Mouse (Mus musculus): Measurements from ENCODE around the gene Cdx4.

Cdx4 gene

DNA sequence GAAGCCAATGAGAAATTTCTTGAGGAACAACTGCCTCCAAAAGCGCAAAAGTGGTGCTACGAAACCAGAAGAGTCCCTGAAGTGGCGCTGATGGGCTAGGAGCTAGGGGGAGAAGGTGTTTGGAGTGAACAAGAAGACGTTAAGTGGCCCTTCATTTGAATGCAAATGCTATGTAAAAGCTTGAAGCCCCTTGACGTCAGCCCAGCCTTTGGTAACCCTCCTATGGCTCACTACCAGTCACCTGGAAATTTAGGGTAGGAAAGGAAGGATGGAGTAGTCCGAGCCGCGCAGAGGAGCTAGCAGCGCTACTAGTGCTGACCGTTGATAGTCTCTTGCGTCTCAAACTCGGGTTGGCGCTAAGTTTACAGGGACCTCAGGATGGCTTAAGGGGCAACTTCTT lies at the start of gene Cdx4:
Gene Cdx4, plus strand, starts transcription at position 253 of the 400 bp plus-strand sequence.
- DNase-seq (ENCODE audit: low read depth in 2 of 2, low spot score in 2 of 2) = no peak

DNA sequence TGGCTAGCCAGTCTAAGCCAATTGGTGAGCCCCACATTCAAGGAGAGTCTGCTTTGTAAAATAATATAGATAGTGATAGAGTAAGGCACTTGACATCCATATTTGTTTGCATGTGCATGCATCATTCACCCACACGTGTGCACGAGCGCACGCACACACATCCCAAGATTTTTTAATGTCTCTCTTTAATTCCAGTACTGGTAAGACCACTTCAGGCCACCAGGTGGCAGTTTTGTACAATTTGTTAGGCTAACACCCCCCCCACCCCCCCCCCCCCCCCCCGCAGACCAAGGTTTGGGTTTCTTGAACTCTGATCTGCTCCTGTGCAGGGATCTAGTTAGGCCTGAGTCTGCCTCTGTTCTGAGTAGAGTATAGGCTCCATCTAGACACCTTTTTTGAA lies 46.9 kb upstream of the Cdx4 start:
- no peak for DNase-seq (ENCODE audit: low read depth in 2 of 2, low spot score in 2 of 2)

DNA sequence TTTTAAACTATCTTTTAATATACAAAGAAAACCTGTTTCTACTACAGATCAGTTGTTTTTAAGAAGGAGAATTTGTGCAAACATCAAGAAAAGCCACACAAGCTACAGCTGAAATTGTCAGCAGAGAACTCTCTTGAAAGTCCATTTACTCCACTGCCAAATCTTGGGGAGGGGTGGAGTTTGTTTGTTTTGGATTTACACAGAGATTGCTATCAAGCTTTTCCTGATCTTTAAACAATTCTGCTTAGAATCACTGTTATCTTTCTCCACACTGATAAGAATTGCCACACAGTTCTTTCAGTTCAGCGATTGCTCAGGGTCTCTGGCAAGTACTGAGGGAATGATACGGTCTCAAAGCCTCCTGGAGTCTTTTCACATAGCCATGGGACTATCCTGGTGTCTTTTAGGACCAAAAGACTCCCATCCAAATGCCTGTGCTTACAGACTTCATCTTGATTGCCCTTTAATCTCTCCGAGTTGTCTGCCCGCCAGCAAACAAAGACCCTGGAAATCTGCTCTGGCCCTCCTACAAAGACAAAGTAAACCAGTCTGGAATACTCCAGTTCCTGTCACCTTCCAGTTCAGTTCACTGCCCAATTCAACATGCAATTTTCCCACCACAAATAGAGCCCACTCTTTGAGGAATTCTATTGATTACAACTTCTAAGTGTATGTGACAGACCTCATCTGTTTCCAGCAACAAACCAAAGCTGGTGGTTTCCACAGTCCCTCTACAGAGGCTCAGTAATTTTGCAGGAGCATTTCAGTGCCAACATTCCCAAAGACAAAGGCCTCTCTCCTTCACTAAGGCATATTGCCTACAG lies 34.1 kb upstream of the Cdx4 start:
- no peak for DNase-seq (ENCODE audit: low read depth in 2 of 2, low spot score in 2 of 2)

DNA sequence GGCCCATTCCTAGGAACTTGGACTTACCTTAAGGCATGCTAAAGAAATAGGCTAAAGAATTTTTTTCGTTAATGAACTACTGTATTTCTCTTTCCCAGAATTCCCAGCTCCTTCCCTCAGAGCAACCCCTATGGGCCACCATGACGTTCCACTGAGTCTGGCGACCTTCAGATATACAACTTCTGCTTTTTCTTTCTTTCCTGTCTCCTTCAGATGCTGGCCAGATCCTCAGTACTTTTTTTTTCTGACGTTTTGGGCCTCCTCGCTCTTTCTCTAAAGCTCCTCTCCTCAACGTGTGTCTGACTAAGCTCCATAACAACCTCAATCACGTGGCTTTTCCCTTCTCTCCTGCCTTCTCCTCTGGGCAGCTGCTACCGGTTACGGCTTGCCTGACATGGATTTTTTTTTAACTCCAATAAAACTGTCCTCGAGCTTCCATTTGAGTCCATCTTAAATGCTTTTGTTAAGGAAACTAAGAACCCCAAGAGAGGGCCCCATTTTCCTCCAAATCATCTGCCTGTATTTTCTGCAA lies 33.3 kb upstream of the Cdx4 start:
- DNase-seq (ENCODE audit: low read depth in 2 of 2, low spot score in 2 of 2) = no peak

DNA sequence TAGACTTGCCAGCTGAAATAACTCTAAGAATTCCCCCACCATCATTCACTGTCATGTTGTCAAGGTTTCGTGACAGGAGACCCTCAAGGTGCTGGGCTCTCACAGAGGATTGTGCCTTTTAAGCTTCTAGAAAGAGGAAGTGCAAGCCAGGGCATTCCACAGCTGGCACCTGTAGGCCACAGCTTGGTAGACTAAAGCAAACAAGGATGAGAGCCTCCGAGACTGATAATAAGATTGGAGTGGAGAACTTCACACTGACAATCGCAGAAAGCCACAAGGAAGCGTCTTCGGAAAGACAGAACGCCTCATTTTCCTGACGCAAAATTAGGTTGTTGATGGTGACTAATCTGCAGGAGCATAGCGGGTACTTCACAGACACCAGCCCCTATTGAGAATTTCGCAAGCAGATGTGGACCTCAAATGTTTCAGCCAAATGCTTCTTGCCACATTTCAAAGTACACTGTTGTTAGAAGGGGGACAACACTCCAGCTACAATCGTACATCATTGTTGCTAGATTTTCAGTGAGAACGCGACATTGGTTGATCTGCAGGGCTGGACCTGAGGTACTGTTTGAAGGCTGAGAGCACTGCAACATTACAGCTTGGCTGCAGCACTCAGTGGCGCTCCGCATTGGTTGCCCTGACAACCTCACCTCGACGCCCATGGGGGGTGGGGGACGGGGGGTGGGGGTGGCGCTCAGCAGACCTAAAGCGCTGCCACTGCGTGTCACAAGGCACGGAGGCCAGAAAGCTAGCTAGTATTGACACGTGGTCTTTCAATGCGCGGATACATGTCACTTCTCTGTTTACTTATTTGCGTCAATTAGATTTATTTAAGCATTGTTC lies 32.5 kb upstream of the Cdx4 start:
- no peak for DNase-seq (ENCODE audit: low read depth in 2 of 2, low spot score in 2 of 2)

DNA sequence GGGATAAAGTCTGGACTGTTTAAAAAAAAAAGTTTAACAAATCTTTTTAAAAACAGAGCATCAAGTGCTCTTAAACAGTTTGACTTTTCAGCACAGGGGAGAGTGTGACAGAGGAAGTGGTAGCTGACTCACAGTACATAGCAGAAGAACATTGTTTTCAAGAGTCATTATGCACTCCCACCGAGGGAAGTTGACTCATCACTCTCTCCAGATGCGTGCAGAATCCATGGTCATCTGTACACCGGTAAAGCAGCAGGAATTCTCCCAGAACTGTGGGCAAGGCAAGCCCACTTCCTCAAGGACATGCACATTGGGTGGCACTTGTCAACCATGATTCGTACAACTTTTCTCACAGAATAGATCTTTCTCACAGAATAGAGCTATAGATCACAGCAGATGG lies 22.3 kb upstream of the Cdx4 start:
- no peak for DNase-seq (ENCODE audit: low read depth in 2 of 2, low spot score in 2 of 2)

DNA sequence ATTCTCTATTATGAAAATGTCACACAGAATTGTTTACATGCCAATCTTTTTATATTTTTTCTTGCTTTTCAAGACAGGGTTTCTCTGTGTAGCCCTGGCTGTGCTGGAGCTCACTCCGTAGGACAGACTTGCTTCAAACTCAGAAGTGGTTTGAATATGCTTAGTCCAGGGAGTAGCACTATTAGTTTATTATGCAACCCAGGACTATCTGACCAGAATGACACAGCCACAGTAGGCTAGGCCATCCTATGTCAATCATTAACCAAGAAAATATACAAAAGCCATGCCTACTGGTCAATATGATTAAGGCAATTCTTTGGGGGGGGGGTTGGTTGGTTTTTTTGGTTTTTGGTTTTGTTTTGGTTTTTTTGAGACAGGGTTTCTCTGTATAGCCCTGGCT lies 12.9 kb upstream of the Cdx4 start:
- no peak for DNase-seq (ENCODE audit: low read depth in 2 of 2, low spot score in 2 of 2)

DNA sequence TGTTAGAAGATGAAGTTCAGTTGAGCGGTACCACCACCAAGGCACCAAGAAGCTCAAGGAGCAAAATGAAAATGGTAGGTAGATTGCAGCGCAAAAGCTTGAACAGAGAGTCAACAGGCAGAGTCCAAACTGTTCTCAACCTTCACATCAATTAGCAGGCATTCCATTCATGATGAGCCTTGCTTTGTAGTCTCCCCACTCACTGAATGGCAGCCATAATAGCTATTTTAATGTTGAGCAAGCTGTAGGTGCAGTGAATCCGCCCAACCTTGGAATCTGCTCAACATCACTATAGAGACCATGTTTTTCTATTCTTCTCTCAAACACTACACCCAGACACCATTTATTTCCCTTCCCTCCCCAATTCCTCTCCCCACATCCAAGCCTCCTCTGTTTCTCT lies 9.5 kb upstream of the Cdx4 start:
- no peak for DNase-seq (ENCODE audit: low read depth in 2 of 2, low spot score in 2 of 2)

DNA sequence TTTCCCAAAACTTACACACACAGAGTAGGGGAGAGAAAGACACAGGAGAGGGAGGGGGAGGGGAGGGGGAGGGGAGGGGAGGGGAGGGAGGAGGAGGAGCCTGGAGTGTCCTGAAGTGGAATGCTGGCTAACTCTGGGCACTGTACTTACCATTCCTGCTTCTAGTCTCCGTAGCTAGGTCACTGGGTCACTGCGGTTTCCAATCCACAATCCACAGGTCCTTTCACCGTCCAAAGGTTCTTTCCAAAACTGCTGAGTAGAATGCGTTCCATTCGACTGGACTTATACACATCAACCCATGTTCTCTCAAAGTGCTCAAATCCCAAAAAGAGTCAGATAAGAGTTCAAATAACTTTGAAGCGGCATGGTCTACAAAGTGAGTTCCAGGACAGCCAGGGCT lies 7.1 kb upstream of the Cdx4 start:
- no peak for DNase-seq (ENCODE audit: low read depth in 2 of 2, low spot score in 2 of 2)

DNA sequence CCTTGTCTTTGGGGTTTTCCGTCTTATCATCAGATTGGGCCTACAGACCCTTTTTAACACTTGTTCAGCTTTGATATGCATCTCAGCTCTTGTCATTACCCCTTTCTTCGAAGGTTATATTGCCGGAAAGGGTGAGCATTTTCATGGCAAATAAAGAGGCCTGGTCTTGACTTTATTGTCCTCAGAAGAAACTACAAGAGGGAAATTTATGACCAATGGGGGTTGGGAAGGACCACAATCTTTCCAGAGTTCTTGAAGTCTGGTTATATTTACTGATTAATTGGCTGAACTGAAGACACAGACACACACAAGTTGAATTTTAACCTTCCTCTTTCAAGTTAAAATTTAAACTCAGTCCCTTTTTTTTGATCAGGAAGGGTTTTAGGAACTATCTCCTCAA lies 4.7 kb downstream of the Cdx4 start:
- no peak for DNase-seq (ENCODE audit: low read depth in 2 of 2, low spot score in 2 of 2)

DNA sequence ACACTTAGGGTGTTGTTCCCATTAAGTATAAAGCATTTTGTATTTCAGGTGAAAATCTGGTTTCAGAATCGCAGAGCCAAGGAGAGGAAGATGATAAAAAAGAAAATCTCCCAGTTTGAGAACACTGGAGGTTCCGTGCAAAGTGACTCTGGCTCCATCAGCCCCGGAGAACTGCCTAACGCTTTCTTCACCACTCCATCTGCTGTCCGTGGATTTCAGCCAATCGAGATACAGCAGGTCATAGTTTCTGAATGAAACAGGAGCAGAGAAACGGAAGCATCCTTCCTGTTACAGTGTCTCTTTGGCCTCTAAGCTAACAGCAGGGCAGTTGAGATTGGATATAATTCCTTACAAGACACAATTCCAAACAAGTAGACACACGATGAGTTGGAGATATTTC lies 8.2 kb downstream of the Cdx4 start:
- DNase-seq (ENCODE audit: low read depth in 2 of 2, low spot score in 2 of 2) = no peak

DNA sequence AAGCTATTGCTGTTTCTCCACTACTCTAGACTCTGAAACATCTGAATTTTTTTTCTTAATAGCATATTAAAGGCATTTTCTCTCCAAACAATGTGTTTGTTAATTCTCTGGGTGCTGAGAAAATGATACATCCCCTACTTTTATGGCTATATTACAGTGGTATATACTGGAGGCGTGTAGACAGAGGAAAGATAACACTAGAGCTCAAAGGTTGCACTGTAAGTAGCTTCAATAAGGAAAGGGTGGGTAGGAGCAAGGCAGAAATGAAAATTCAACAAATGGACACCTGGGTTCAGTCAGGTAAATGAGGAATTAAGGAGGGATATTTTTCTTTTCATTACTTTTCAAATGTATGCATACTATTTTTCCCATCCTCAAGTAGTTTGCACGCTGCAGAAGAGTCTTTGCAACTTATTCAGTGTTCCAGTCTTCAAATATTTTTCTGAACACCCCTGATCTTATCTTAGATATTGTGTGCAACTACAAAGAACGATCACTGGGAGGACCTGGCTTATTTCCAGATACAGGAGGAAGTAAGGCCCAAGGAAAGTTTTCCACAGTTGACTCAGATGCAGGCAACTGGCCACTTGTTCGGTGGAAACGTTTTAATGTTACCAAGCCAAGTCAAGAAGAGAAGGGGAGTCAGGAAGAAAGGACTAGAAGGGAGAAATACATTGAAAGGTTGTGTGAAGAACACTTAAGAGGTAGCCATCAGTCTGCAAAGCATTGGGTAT lies 10.1 kb downstream of the Cdx4 start:
- DNase-seq (ENCODE audit: low read depth in 2 of 2, low spot score in 2 of 2) = no peak

DNA sequence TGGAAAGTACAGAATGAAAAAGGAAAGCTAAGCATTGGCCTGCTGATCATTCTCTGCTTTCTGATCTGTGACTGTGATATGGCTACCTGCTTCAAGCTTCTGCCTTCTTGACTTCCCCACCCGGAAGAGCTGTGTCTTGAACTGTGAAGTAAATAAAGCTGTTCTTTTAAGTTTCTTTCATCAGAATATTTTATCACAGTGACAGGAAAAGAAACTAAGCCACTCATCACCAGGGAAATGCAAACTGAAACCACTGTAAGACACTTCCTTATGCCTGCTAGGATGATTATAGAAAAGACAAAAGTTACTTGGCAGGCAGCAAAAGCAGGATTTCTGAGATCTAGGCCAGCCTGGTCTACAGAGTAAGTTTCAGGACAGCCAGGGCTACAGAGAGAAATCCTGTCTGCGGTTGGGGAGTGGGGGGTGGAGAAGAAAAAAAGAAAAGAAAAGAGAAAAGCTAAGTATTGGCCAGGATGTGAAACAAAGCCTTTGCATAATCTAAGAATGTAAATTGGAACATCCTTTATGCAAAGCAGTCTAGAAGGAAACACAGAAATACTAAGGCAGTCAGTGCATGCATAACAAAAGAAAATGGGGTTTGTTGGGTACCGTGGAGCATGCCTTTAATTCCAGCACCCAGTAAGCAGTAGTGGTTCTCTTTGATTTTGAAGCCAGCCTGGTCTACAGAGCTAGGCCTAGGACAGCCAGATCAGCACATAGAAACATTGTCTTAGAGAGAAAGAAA lies 20.3 kb downstream of the Cdx4 start:
- no peak for DNase-seq (ENCODE audit: low read depth in 2 of 2, low spot score in 2 of 2)

DNA sequence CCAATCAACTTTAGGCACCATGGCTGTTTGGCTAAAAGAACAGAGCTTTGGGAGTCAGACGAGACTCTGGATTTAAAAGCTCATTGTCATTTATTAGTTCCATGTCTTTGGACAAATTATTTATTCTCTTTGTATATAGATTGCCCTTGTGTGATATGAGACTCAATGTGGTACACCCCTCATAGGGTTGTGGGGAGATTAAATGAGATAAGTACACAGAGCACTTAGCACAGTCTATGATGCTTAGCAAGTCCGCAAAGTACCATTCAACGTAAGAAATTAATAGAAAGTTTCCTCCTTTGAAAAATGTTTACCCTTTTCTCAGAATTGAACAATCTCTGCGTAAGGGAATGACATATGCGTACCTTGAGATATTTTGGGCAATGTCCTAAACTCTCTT lies 34.6 kb downstream of the Cdx4 start:
- no peak for DNase-seq (ENCODE audit: low read depth in 2 of 2, low spot score in 2 of 2)

DNA sequence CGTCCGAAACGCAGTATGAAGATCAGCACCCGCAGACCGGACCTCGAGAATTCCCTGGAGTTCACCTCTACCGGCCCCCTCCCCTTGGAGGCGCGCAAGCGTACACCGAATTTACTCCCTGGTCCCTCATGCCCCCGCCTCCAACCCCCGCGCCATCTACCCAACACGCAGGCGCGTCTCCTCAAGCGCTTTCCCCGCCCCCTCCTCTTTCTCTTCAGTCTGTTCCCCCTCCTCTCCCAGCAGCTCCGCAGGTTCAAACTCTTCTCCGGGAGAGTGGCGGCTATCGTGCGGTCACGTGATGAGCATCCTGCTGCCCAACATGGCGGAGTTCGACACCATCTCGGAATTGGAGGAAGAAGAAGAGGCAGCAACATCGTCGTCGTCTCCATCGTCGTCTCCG lies 35.1 kb downstream of the Cdx4 start, which contains the start of gene Chic1:
Gene Chic1, plus strand, starts transcription at position 190 of the 400 bp plus-strand sequence.
- peak; percentile 1 to 21 for DNase-seq (ENCODE audit: low read depth in 2 of 2, low spot score in 2 of 2)

DNA sequence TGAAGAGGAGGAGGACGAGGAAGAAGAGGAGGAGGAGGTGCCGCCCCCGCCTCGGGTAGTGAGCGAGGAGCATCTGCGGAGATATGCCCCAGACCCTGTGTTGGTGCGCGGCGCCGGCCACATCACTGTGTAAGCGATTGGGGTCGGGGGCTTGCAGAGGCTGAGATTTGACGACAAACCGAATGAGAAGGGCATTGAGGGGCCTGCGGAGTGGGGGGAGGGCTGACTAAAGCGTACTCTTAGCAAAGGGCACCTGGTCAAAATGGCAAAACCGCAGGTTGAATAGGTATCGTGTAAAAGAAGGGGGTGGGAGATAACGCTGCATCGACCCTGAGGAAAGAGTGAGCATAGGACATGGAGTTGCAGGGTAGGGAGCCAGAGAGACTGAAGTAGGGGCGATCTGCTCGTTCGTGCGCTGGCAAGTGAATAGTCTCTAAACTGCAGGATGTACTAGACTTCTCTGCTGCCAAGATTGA lies 35.6 kb downstream of the Cdx4 start:
- DNase-seq (ENCODE audit: low read depth in 2 of 2, low spot score in 2 of 2) = no peak

DNA sequence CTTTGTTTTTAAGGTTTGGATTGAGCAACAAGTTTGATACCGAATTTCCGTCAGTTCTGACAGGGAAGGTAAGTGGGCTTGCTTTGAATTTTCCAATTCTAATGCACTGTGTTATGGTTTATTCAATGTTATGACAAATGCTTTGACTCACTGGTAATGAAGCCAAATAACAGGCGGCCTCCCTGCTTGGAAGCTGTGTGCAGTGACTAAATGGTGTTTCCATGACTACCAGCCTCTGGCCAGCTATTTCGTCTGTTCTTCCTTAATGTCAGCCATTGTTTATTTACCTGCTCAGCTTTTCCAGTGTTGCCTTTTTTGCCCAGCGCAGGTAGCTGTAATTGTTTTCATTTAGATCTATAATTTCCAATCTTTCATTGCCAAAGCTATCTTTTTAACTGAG lies 45.0 kb downstream of the Cdx4 start:
- DNase-seq (ENCODE audit: low read depth in 2 of 2, low spot score in 2 of 2) = no peak

DNA sequence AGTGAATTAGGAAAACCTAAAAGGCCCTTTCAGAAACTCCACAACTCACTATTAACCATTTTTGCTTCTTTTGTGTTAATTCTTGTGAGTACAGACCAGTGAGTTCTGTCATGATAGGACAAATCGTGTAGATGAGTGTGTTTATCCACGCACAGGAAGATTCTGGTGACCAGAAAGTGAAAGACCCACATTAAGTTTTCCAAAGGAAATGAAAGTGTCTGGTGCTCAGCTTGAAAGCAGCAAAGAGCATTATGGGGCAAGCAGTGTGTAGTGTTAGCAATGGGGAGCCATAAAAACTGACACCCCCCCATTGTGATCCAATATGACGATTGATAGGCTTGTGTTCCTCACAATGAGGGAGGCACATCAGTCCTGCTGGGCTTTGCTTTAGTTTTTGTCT lies 47.5 kb downstream of the Cdx4 start:
- DNase-seq (ENCODE audit: low read depth in 2 of 2, low spot score in 2 of 2) = no peak

DNA sequence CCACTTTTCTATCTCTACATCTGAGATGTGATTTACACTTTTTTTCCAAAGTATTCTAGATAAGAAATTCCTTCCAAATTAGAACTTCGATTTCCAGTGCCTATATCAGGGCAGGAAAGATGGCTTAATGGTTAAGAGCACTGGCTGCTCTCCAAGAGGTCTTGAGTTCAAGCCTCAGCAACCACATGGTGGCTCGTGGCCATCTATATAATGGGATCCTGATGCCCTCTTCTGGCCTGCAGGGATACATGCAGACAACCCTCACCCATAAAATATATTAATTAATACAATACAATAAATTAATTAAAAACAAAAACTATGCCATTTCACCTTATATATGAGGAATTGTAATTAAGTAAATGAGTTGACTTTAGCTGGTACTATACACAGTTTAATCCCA lies 50.0 kb downstream of the Cdx4 start:
- no peak for DNase-seq (ENCODE audit: low read depth in 2 of 2, low spot score in 2 of 2)

DNA sequence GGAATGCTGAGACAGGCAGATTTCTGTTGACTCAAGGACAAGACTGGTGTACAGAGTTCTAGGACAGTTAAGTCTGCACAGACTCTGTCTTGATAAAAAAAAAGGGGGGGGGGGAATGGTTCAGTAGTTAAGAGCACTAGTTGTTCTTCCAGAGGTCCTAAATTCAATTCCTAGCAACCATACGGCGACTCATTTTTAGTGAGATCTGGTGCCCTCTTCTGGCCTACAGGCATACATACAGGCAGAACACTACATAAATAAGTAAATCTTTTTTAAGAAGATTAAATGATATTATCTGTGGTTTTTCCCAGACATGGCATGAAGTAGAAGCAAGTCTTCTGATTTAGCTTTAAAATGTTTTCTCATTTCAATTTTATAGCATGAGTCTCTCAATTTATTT lies 50.4 kb downstream of the Cdx4 start:
- DNase-seq (ENCODE audit: low read depth in 2 of 2, low spot score in 2 of 2) = no peak

DNA sequence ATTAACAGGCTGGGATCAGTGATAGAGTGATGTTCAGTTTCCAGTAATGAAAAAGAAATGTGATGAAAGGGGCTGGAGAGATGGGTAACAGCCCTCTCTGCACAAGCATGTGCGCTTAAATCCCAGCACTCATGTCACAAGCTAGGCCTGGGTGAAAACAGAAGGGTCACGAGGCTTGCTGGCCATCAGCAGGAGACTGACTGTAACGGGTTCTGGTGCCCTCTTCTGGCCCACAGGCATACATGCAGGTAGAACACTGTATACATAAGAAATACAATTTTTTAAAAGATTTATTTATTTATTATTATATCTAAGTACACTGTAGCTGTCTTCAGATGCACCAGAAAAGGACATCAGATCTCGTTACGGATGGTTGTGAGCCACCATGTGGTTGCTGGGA lies 53.1 kb downstream of the Cdx4 start:
- DNase-seq (ENCODE audit: low read depth in 2 of 2, low spot score in 2 of 2) = no peak

All from CD8-positive naive resting alpha-beta T cell, adult 2 months (primary cell).